In the genomic region with DNA sequence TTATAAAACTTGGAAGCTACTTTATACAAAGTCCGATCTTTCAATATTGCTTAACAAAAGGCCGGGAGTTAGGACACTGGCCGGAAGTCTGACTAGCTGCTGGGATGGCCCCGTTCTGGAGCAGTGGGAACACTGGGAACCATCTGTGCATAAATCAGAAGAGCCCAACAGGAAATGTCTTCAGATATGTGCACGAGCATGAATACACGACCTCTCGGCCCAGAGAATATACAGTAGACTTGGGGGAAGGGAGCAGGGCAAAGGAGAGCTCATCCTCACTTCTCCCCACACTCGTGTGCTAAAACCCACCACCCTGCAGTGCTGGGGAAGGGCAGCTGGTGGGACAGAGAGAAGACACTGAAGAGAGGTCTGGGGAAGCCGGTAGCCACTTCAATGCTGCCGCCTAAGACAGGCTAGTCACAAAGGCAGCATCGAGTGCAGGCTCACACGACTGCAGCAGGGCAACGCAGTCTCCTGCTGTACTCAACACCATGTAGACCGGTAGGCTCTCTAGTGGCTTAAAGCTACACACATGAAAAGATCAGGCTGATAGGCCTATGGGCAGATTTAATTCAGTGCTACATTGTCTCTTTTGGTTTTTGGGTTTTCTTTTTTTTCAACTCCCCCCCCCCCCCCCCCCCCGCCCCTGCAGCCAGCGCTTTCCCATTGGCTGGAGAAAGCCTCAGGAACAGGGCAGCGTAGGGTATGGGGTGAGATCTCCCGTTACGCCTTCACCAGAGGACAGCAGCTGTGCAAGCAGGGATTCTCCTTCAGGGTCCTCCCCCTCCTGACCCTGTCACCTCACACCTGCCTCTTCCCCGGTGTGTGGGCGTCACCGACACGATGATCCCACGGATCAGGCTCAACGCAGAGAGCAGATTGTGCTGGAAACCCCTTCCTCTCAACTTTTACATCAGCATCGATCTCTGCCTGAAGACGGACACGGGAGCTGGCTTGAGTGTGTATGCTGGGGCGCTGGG, we compare ENCODE assay signal across 8 mouse cellular contexts. TPM values are rescaled to one million over a fixed set of nuclear protein-coding genes. Genes with fewer than 3 reads are reported as not detected.
DNase-seq lines count a peak whose midpoint lies in the region; ATAC-seq lines count a peak whose summit lies in the region.

No protein-coding gene starts in this region.

- no peaks in the 10 kb centered on the region for H3K27me3 ChIP-seq in embryonic facial prominence, embryonic 11.5 days (ENCODE audit: control insufficient read depth, insufficient read depth, low read length)
- no peaks in the 10 kb centered on the region for H3K27me3 ChIP-seq in hindbrain, embryonic 15.5 days
- 0 out of 2 replicates have a peak, but pooled peaks cover 4% of the 10 kb centered on the region for H3K27me3 ChIP-seq in liver, embryonic 13.5 days
- no peaks in the 10 kb centered on the region for H3K27me3 ChIP-seq in neural tube, embryonic 15.5 days (replicated peaks)

- H3K27ac ChIP-seq in embryonic facial prominence, embryonic 11.5 days (replicated peaks; ENCODE audit: low read depth, low read length): no peak overlapping the region
- no peak overlapping the region for H3K27ac ChIP-seq in hindbrain, embryonic 15.5 days (replicated peaks)
- H3K27ac ChIP-seq in liver, embryonic 13.5 days: 0 out of 2 replicates have a peak overlapping the region, but pooled peaks have one; percentile 2
- no peak overlapping the region for H3K27ac ChIP-seq in neural tube, embryonic 15.5 days (replicated peaks)

- intact Hi-C loops in left cerebral cortex, postnatal 25 days (cut with DNase I): loop anchor here (10.0 kb wide), 1 partner anchor 452 kb away; no protein-coding TSS in a partner anchor

- ATAC-seq in embryonic facial prominence, embryonic 11.5 days (replicated peaks; ENCODE audit: insufficient number of reproducible peaks, low FRiP score, low TSS enrichment, low read depth): peak; percentile 63; the same call in 1 of the 2 replicates
- ATAC-seq in hindbrain, embryonic 15.5 days (ENCODE audit: low FRiP score, low read depth): no peak
- no peak for ATAC-seq in liver, embryonic 13.5 days (ENCODE audit: low read depth)
- no peak for ATAC-seq in neural tube, embryonic 15.5 days (ENCODE audit: low FRiP score)

- 27% methylated on average over 28 of the region's 29 CpGs for WGBS in embryonic facial prominence, embryonic 11.5 days
- WGBS in hindbrain, embryonic 15.5 days: 36% methylated on average over 28 of the region's 29 CpGs
- 53% methylated on average over 28 of the region's 29 CpGs for WGBS in liver, embryonic 13.5 days (ENCODE audit: insufficient replicate concordance)
- 30% methylated on average over 29 of the region's 29 CpGs for WGBS in neural tube, embryonic 15.5 days

- H3K4me3 ChIP-seq in embryonic facial prominence, embryonic 11.5 days (ENCODE audit: low read depth, low read length): no peak overlapping the region
- H3K4me3 ChIP-seq in hindbrain, embryonic 15.5 days: no peak overlapping the region
- H3K4me3 ChIP-seq in liver, embryonic 13.5 days (replicated peaks): no peak overlapping the region
- no peak overlapping the region for H3K4me3 ChIP-seq in neural tube, embryonic 15.5 days (replicated peaks)

- H3K9me3 ChIP-seq in embryonic facial prominence, embryonic 11.5 days (replicated peaks; ENCODE audit: control insufficient read depth, low read length): no peaks in the 10 kb centered on the region
- no peaks in the 10 kb centered on the region for H3K9me3 ChIP-seq in hindbrain, embryonic 15.5 days
- no peaks in the 10 kb centered on the region for H3K9me3 ChIP-seq in liver, embryonic 13.5 days (replicated peaks)
- H3K9me3 ChIP-seq in neural tube, embryonic 15.5 days (replicated peaks): no peaks in the 10 kb centered on the region

- peaks cover 8% of the 10 kb centered on the region for H3K4me1 ChIP-seq in embryonic facial prominence, embryonic 11.5 days (ENCODE audit: control insufficient read depth, insufficient read depth, low read length)
- H3K4me1 ChIP-seq in hindbrain, embryonic 15.5 days (replicated peaks): peaks cover 7% of the 10 kb centered on the region; the same call in 1 of the 2 replicates
- peaks cover 25% of the 10 kb centered on the region for H3K4me1 ChIP-seq in liver, embryonic 13.5 days (replicated peaks)
- peaks cover 11% of the 10 kb centered on the region for H3K4me1 ChIP-seq in neural tube, embryonic 15.5 days

- no peaks in the 10 kb centered on the region; the same call in 1 of the 2 replicates for H3K36me3 ChIP-seq in embryonic facial prominence, embryonic 11.5 days (replicated peaks; ENCODE audit: control insufficient read depth, insufficient read depth, low read depth, low read length)
- peaks cover 34% of the 10 kb centered on the region for H3K36me3 ChIP-seq in hindbrain, embryonic 15.5 days
- H3K36me3 ChIP-seq in liver, embryonic 13.5 days: peaks cover 33% of the 10 kb centered on the region
- H3K36me3 ChIP-seq in neural tube, embryonic 15.5 days: peaks cover 38% of the 10 kb centered on the region

- peak; percentile 49 for DNase-seq in cerebellum, adult 8-10 months
- DNase-seq in embryonic facial prominence, embryonic 11.5 days (ENCODE audit: low spot score): peak; percentile 50
- DNase-seq in liver, embryonic 13.5 days: no peak
- no peak for DNase-seq in gastrocnemius, adult 8-10 months (ENCODE audit: low spot score in 2 of 2)
- no peak for DNase-seq in frontal cortex, postnatal 36 days (ENCODE audit: low spot score in 2 of 2)
- no peak for DNase-seq in left cerebral cortex, postnatal 25 days (ENCODE audit: low spot score in 2 of 2)

- H3K9ac ChIP-seq in embryonic facial prominence, embryonic 11.5 days (replicated peaks; ENCODE audit: low read length): peak overlapping the region; percentile 44
- no peak overlapping the region for H3K9ac ChIP-seq in hindbrain, embryonic 15.5 days
- H3K9ac ChIP-seq in liver, embryonic 13.5 days: 0 out of 2 replicates have a peak overlapping the region, but pooled peaks have one; percentile 17
- H3K9ac ChIP-seq in neural tube, embryonic 15.5 days (replicated peaks): no peak overlapping the region

- peak overlapping the region; percentile 39 for H3K4me2 ChIP-seq in embryonic facial prominence, embryonic 11.5 days (ENCODE audit: low read depth, low read length)
- H3K4me2 ChIP-seq in hindbrain, embryonic 15.5 days: peak overlapping the region; percentile 18; the same call in 1 of the 2 replicates
- no peak overlapping the region for H3K4me2 ChIP-seq in liver, embryonic 13.5 days
- peak overlapping the region; percentile 17 for H3K4me2 ChIP-seq in neural tube, embryonic 15.5 days

RNA-seq across cellular contexts. Expression of a gene that starts 52.1 kb away (rescaled TPM):
- polyA plus RNA-seq in embryonic facial prominence, embryonic 11.5 days (2014; fragmentation: Nextera tagmentation; extraction: Ambion mirVana): 40.1 and 45.9 TPM in 2 replicates
- polyA plus RNA-seq in hindbrain, embryonic 15.5 days (2015; fragmentation: Nextera tagmentation; extraction: Ambion mirVana): 8.9 and 9.0 TPM in 2 replicates
- 29.7 and 34.0 TPM in 2 replicates for polyA plus RNA-seq in liver, embryonic 13.5 days (2015; fragmentation: Nextera tagmentation; extraction: Ambion mirVana)
- polyA plus RNA-seq in neural tube, embryonic 15.5 days (2015; fragmentation: Nextera tagmentation; extraction: Ambion mirVana): 7.4 and 11.3 TPM in 2 replicates
- 1 to 10 TPM in 3 of 4 experiments, under 1 TPM in 1; 0.75 to 1.7 (median 1.2) TPM for total RNA-seq in gastrocnemius, adult 8-10 months (2022)
- total RNA-seq in left cerebral cortex, postnatal 25 days (2021): 1 to 10 TPM; 3.1 to 4.3 TPM

Comparison
In these comparisons a context has a peak if more than half of its experiments do, and no peak if none do; other contexts are left out.
1. DNase-seq: peak in cerebellum, adult 8-10 months (single experiment) and embryonic facial prominence, embryonic 11.5 days (single experiment); none in liver, embryonic 13.5 days (single experiment), gastrocnemius, adult 8-10 months (0 of 2), frontal cortex, postnatal 36 days (0 of 2) and left cerebral cortex, postnatal 25 days (0 of 2).
2. H3K9ac ChIP-seq: peak in embryonic facial prominence, embryonic 11.5 days (single experiment) and liver, embryonic 13.5 days (single experiment); none in hindbrain, embryonic 15.5 days (single experiment) and neural tube, embryonic 15.5 days (single experiment).